Mouse (Mus musculus) stomach, postnatal 0 days (tissue): Measurements from ENCODE around the gene Aldh1a1. TPM values are rescaled to one million over a fixed set of nuclear protein-coding genes. Genes with fewer than 3 reads are reported as not detected.

Experiments used
- ATAC-seq: fragments of 200-750 bp; cut with Nextera tagmentation; 2 replicates; pipeline ENCODE4 v1.8.0; 2017; ENCODE audit not compliant: low FRiP score, low TSS enrichment
- DNase-seq: peaks from one replicate; pipeline ENCODE4 v3.0.0-alpha.2; 2016; ENCODE audit warnings: low spot score
- H3K27ac ChIP-seq: fragments of 300-500 bp; sonication (generic); replicated peaks from 2 replicates; pipeline ENCODE4 v1.5.1; 2014; ENCODE audit warnings: mild to moderate bottlenecking, control low read depth
- H3K27me3 ChIP-seq: fragments of 300-500 bp; sonication (generic); 2 replicates; pipeline ENCODE4 v1.6.1; 2014; ENCODE audit warnings: low read length; ENCODE audit not compliant: control insufficient read depth, insufficient read depth
- H3K36me3 ChIP-seq: fragments of 300-500 bp; sonication (generic); 2 replicates; pipeline ENCODE4 v1.6.1; 2014; ENCODE audit warnings: low read length, mixed read lengths; ENCODE audit not compliant: control insufficient read depth, insufficient read depth
- H3K4me1 ChIP-seq: fragments of 300-500 bp; sonication (generic); replicated peaks from 2 replicates; pipeline ENCODE4 v1.6.1; 2014; ENCODE audit warnings: antibody characterized with exemption; ENCODE audit not compliant: control insufficient read depth, insufficient read depth
- H3K4me2 ChIP-seq: fragments of 300-500 bp; sonication (generic); replicated peaks from 2 replicates; pipeline ENCODE4 v1.6.1; 2014; ENCODE audit warnings: low read depth, mild to moderate bottlenecking, control low read depth, moderate library complexity
- H3K4me3 ChIP-seq: fragments of 300-500 bp; sonication (generic); 2 replicates; pipeline ENCODE4 v1.5.1; 2014; ENCODE audit warnings: low read depth, low read length, control low read depth
- H3K9ac ChIP-seq: fragments of 300-500 bp; sonication (generic); 2 replicates; pipeline ENCODE4 v1.6.1; 2014; ENCODE audit warnings: mild to moderate bottlenecking, low read length, control low read depth, mixed read lengths
- H3K9me3 ChIP-seq: fragments of 300-500 bp; sonication (generic); 2 replicates; pipeline ENCODE4 v1.6.1; 2016; ENCODE audit warnings: low read length; ENCODE audit not compliant: control insufficient read depth
- CTCF ChIP-seq: IDR thresholded peaks from 2 replicates; pipeline ENCODE4 v1.5.1; 2016; ENCODE audit warnings: antibody characterized with exemption, low read depth, mild to moderate bottlenecking, moderate library complexity
- EP300 ChIP-seq: optimal IDR thresholded peaks from 2 replicates; pipeline ENCODE3; 2016; ENCODE audit warnings: antibody characterized with exemption
- WGBS: fragments of 180-500 bp; shearing (Covaris S2); extraction: QIAGEN DNeasy Blood & Tissue Kit; methylation state at CpG from one replicate; pipeline ENCODE4 v1.1.7; 2014; 5-methylcytosine and 5-hydroxymethylcytosine counted together
- polyA plus RNA-seq: library from polyadenylated mRNA; unstranded; fragments of >200 nt; fragmentation: Nextera tagmentation; extraction: Ambion mirVana; gene quantifications from 2 replicates; pipeline ENCODE4 v1.2.1, GENCODE M21; 2015

The Aldh1a1 gene
- polyA plus RNA-seq, 1 experiment from 2014 or later: 75.7 TPM

DNA sequence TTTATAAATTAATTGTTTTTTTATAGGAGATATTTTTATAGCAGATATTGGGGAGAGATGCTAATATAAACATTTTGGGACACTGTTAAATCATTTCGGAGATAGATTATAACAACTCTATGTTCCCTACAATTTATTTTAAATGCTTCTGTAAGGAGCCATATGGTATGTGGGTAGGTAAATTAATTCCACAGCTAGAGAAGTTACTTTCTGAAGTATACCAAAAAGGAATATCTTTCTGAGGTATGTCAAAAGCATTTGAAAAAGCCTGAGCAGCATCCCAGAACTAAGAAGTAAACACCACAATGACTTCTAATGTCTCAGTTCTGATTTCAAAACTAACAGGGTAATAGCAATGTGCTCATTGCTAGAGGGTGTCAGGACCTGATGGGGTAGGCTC, 49.4 kb downstream of the Aldh1a1 start:
- no peak overlapping the region for H3K27ac ChIP-seq
- no peak for DNase-seq
- H3K4me2 ChIP-seq: no peak overlapping the region
- H3K9me3 ChIP-seq: no peaks in the 10 kb centered on the region
- TF ChIP-seq EP300 (no peak), CTCF (no peak)
- H3K4me1 ChIP-seq: no peaks in the 10 kb centered on the region
- no peaks in the 10 kb centered on the region for H3K36me3 ChIP-seq
- H3K9ac ChIP-seq: no peak overlapping the region
- ATAC-seq: no peak
- WGBS: 76% methylated on average over 1 of the region's 1 CpGs
- no peaks in the 10 kb centered on the region for H3K27me3 ChIP-seq
- no peak overlapping the region for H3K4me3 ChIP-seq

DNA sequence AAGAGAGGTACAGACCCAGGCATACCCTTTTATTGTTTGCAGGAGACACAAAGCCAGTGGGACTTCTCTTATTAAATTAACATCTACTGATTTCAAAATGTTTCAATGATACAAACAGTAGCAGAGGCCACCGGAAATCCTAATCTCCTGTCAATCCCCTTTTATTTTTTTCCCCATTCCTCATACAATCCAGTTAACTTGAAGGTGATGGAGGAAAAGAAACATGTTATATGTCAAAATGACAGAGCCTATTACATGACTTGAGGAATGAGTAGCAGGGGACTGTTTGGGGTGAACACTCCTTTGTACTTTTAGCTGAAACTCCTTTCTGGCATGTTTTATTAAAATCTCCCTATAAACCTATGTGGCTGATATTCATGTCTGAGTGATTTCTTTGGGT, 51.3 kb downstream of the Aldh1a1 start:
- no peaks in the 10 kb centered on the region for H3K4me1 ChIP-seq
- H3K9ac ChIP-seq: no peak overlapping the region
- ATAC-seq (no peak), DNase-seq (no peak)
- WGBS: 53% methylated on average over 1 of the region's 1 CpGs
- no peak overlapping the region for H3K4me2 ChIP-seq
- no peaks in the 10 kb centered on the region for H3K9me3 ChIP-seq
- H3K36me3 ChIP-seq: no peaks in the 10 kb centered on the region
- H3K4me3 ChIP-seq: no peak overlapping the region
- no peaks in the 10 kb centered on the region for H3K27me3 ChIP-seq
- no peak for TF ChIP-seq CTCF
- H3K27ac ChIP-seq: no peak overlapping the region

DNA sequence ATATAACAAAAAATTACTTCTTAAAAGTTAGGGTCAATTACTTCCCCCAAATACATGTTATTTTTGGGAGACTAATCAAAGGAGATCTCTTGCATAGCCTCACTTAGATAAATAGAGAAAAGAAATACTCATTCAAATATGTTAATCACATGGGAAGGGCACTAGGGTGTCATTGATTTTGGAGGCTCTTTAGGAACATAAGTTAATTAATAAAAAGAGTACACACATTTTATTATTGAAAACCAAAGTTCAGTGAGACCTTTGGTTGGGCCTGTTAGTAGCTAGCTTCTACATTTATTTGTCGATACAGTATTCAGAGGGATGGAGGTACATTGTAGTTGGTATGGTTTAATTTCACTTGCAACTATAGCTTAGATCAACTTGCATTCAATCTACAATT, 52.4 kb downstream of the Aldh1a1 start:
- no peak for TF ChIP-seq CTCF
- TF ChIP-seq EP300: no peak
- DNase-seq: no peak
- ATAC-seq: no peak
- H3K4me3 ChIP-seq: no peak overlapping the region
- H3K27me3 ChIP-seq: no peaks in the 10 kb centered on the region
- no peaks in the 10 kb centered on the region for H3K9me3 ChIP-seq
- H3K36me3 ChIP-seq: no peaks in the 10 kb centered on the region
- H3K27ac ChIP-seq: no peak overlapping the region
- 95% methylated on average over 1 of the region's 1 CpGs for WGBS
- no peak overlapping the region for H3K9ac ChIP-seq
- H3K4me2 ChIP-seq: no peak overlapping the region
- H3K4me1 ChIP-seq: no peaks in the 10 kb centered on the region

DNA sequence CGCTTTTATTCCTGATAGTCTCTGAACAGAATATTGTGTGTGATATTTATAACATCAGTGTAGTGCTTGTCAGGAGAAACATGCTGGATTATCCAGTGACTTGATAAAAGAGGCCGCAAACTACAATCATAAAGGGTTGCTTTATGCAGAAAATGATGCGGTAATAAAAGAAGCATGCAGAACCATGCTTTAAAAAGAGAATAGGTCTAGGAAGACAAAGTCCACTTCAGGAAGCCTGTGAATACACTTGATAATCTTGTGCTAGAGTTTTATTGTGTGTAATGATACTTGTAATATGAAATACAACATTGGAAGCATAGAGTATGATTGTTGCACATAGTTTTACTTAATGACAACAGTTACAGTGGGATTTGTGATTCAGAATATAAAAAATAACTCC, 54.5 kb downstream of the Aldh1a1 start:
- no peak for ATAC-seq
- 80% methylated on average over 3 of the region's 3 CpGs for WGBS
- Histone ChIP-seq H3K9ac (no peak overlapping the region), H3K36me3 (no peaks in the 10 kb centered on the region), H3K4me1 (no peaks in the 10 kb centered on the region), H3K27me3 (no peaks in the 10 kb centered on the region), H3K27ac (no peak overlapping the region), H3K9me3 (no peaks in the 10 kb centered on the region), H3K4me3 (no peak overlapping the region), H3K4me2 (no peak overlapping the region)
- no peak for TF ChIP-seq CTCF
- TF ChIP-seq EP300: no peak
- DNase-seq: no peak

DNA sequence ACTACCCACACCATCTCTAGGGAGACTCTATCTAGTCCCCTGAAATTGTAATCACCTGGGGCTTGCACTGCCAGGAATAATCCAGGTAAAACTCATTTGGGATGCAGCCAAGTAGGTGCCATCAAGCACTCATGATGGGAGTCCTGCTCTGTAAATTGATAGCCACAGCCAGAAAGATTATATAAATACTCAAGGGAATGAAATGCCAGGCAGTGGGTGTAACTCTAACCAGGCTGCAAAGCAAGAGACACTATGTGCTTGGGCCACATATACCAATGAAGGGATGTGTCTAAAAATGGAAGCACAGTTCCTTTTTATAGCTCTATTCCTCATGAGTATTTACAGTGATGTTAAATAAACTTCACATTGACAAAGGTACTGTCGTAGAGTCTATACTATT, 56.9 kb downstream of the Aldh1a1 start:
- ATAC-seq (no peak), DNase-seq (no peak)
- Histone ChIP-seq H3K27ac (no peak overlapping the region), H3K27me3 (no peaks in the 10 kb centered on the region), H3K9ac (no peak overlapping the region), H3K4me2 (no peak overlapping the region), H3K4me3 (no peak overlapping the region), H3K9me3 (no peaks in the 10 kb centered on the region), H3K36me3 (no peaks in the 10 kb centered on the region), H3K4me1 (no peaks in the 10 kb centered on the region)
- WGBS: 80% methylated on average over 1 of the region's 1 CpGs
- TF ChIP-seq CTCF: no peak

DNA sequence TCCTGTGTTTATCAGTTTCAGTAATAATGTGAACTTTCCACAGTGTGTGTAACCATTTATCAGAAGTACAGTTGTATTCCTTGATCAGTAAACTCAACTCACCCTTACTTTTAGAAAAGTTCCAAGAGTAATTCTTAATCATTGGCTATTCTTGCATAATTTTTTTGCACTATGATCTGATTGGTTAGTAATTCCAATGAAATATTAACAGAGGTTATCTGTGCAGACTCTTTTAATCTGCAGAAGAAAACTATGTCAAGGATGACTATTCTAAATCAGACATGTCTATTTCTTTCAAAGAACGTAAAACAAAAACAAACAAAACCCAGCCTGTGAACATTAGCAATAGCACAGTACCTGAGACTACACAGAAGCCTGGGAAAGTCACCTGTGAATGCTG, 62.9 kb downstream of the Aldh1a1 start:
- H3K27me3 ChIP-seq: no peaks in the 10 kb centered on the region
- 51% methylated on average over 1 of the region's 1 CpGs for WGBS
- no peak overlapping the region for H3K4me3 ChIP-seq
- DNase-seq (no peak), ATAC-seq (no peak)
- H3K9ac ChIP-seq: no peak overlapping the region
- H3K36me3 ChIP-seq: no peaks in the 10 kb centered on the region
- H3K9me3 ChIP-seq: no peaks in the 10 kb centered on the region
- TF ChIP-seq CTCF (no peak), EP300 (no peak)
- H3K27ac ChIP-seq: no peak overlapping the region
- H3K4me1 ChIP-seq: no peaks in the 10 kb centered on the region
- H3K4me2 ChIP-seq: no peak overlapping the region
